Mouse (Mus musculus) CH12.LX (cell line): ENCODE measurements around the gene Slc5a10. TPM values are rescaled to one million over a fixed set of nuclear protein-coding genes. Genes with fewer than 3 reads are reported as not detected.

ENCODE experiments used
- DNase-seq: peaks from one replicate; pipeline ENCODE4 v3.0.0-alpha.2; 2013; ENCODE audit errors: extremely low read depth
- H3K27ac ChIP-seq: 2 replicates; pipeline ENCODE4 v1.5.1; 2012; ENCODE audit warnings: low read depth, mild to moderate bottlenecking, control low read depth, moderate library complexity; ENCODE audit not compliant: insufficient read depth
- H3K27me3 ChIP-seq: replicated peaks from 2 replicates; pipeline ENCODE3; 2012; ENCODE audit warnings: inconsistent platforms
- H3K36me3 ChIP-seq, 2 experiments: replicated peaks in 1 of 2; 2 replicates each; pipeline versions ENCODE3 to v1.6.1; 2012; ENCODE audit warnings: inconsistent platforms in 1 of 2, low read length in 1 of 2, mild to moderate bottlenecking in 1 of 2, mixed read lengths in 1 of 2, moderate library complexity in 1 of 2; ENCODE audit not compliant: control insufficient read depth in 1 of 2, insufficient read depth in 1 of 2
- H3K4me1 ChIP-seq, 2 experiments: 2 replicates each; pipeline ENCODE4 v1.6.1; 2012; ENCODE audit warnings: inconsistent platforms in 1 of 2, moderate library complexity in 1 of 2; ENCODE audit not compliant: insufficient read depth in 2 of 2, control insufficient read depth in 1 of 2
- H3K4me2 ChIP-seq: 2 replicates; pipeline ENCODE4 v1.6.1; 2012; ENCODE audit warnings: low read depth, mild to moderate bottlenecking, control low read depth; ENCODE audit not compliant: poor library complexity, insufficient read depth, severe bottlenecking
- H3K4me3 ChIP-seq, 3 experiments: fragments of 150-350 bp in 1 of 3; sonication (generic) in 1 of 3; replicated peaks in 1 of 3; 2 replicates each; pipeline versions ENCODE3 to v1.5.1; 2011 to 2012; ENCODE audit warnings: low read depth in 2 of 3, low read length in 2 of 3, mild to moderate bottlenecking in 2 of 3, moderate library complexity in 2 of 3, control low read depth in 1 of 3, improper control_type of control experiment in 1 of 3, inconsistent platforms in 1 of 3, mixed read lengths in 1 of 3; ENCODE audit not compliant: poor library complexity in 1 of 3
- H3K79me2 ChIP-seq: replicated peaks from 2 replicates; pipeline ENCODE4 v1.6.1; 2012; ENCODE audit warnings: mild to moderate bottlenecking, moderate library complexity; ENCODE audit not compliant: control insufficient read depth, poor library complexity, insufficient read depth, severe bottlenecking; ENCODE audit errors: extremely low read depth
- H3K9ac ChIP-seq: 2 replicates; pipeline ENCODE4 v1.6.1; 2012; ENCODE audit warnings: low read depth, mild to moderate bottlenecking, control low read depth, moderate library complexity; ENCODE audit not compliant: insufficient read depth
- H3K9me3 ChIP-seq: replicated peaks from 2 replicates; pipeline ENCODE3; 2012; ENCODE audit warnings: low read length, inconsistent platforms, mixed read lengths
- BHLHE40 ChIP-seq: IDR thresholded peaks from 2 replicates; pipeline ENCODE4 v1.6.1; 2011; ENCODE audit warnings: mild to moderate bottlenecking, low read depth, low read length, improper control_type of control experiment
- CHD1 ChIP-seq: IDR thresholded peaks from 2 replicates; pipeline ENCODE4 v1.6.1; 2012; ENCODE audit warnings: low read depth, low read length, improper control_type of control experiment, inconsistent platforms
- CHD2 ChIP-seq: IDR thresholded peaks from 2 replicates; pipeline ENCODE4 v1.6.1; 2011; ENCODE audit warnings: low read length, improper control_type of control experiment
- CTCF ChIP-seq, 2 experiments: IDR thresholded peaks in 1 of 2; conservative IDR thresholded peaks in 1 of 2; 2 replicates each; pipeline ENCODE4 v1.5.1; 2011 to 2012; ENCODE audit warnings: low read depth in 2 of 2, low read length in 2 of 2, improper control_type of control experiment in 1 of 2, inconsistent platforms in 1 of 2, mild to moderate bottlenecking in 1 of 2, moderate library complexity in 1 of 2
- E2F4 ChIP-seq: IDR thresholded peaks from 2 replicates; pipeline ENCODE4 v1.6.1; 2011; ENCODE audit warnings: low read depth, low read length, improper control_type of control experiment; ENCODE audit not compliant: insufficient replicate concordance
- ELF1 ChIP-seq: IDR thresholded peaks from 2 replicates; pipeline ENCODE4 v1.6.1; 2014; ENCODE audit warnings: low read depth, mild to moderate bottlenecking, inconsistent platforms, low read length, improper control_type of control experiment
- EP300 ChIP-seq: IDR thresholded peaks from 2 replicates; pipeline ENCODE4 v1.6.1; 2011; ENCODE audit warnings: low read length, improper control_type of control experiment
- ETS1 ChIP-seq: conservative IDR thresholded peaks from 2 replicates; pipeline ENCODE4 v1.6.1; 2012; ENCODE audit warnings: low read depth, mild to moderate bottlenecking, inconsistent platforms, low read length, improper control_type of control experiment, moderate library complexity
- GABPA ChIP-seq: IDR thresholded peaks from 2 replicates; pipeline ENCODE4 v1.6.1; 2012; ENCODE audit warnings: low read depth, low read length, improper control_type of control experiment, inconsistent platforms; ENCODE audit not compliant: insufficient replicate concordance
- HCFC1 ChIP-seq: IDR thresholded peaks from 2 replicates; pipeline ENCODE4 v1.6.1; 2012; ENCODE audit warnings: low read depth, mild to moderate bottlenecking, inconsistent platforms, low read length, improper control_type of control experiment
- IRF4 ChIP-seq: IDR thresholded peaks from 2 replicates; pipeline ENCODE4 v1.6.1; 2014; ENCODE audit warnings: low read depth, mild to moderate bottlenecking, inconsistent platforms, low read length, improper control_type of control experiment
- JUN ChIP-seq: IDR thresholded peaks from 2 replicates; pipeline ENCODE4 v1.6.1; 2011; ENCODE audit warnings: low read depth, mild to moderate bottlenecking, low read length, improper control_type of control experiment, moderate library complexity; ENCODE audit not compliant: insufficient read depth
- JUND ChIP-seq: conservative IDR thresholded peaks from 2 replicates; pipeline ENCODE4 v1.6.1; 2011; ENCODE audit warnings: low read depth, low read length, improper control_type of control experiment
- KAT2A ChIP-seq: IDR thresholded peaks from 2 replicates; pipeline ENCODE4 v1.6.1; 2012; ENCODE audit warnings: low read length, improper control_type of control experiment, inconsistent platforms; ENCODE audit not compliant: insufficient replicate concordance
- MAFK ChIP-seq: IDR thresholded peaks from 2 replicates; pipeline ENCODE4 v1.6.1; 2011; ENCODE audit warnings: low read length, improper control_type of control experiment; ENCODE audit not compliant: insufficient replicate concordance
- MAX ChIP-seq: IDR thresholded peaks from 2 replicates; pipeline ENCODE4 v1.6.1; 2011; ENCODE audit warnings: low read length, improper control_type of control experiment
- MAZ ChIP-seq: IDR thresholded peaks from 2 replicates; pipeline ENCODE4 v1.6.1; 2012; ENCODE audit warnings: low read depth, mild to moderate bottlenecking, inconsistent platforms, low read length, improper control_type of control experiment, moderate library complexity
- MEF2A ChIP-seq: IDR thresholded peaks from 2 replicates; pipeline ENCODE4 v1.6.1; 2014; ENCODE audit warnings: low read depth, mild to moderate bottlenecking, inconsistent platforms, low read length, improper control_type of control experiment, borderline replicate concordance
- MXI1 ChIP-seq: IDR thresholded peaks from 2 replicates; pipeline ENCODE4 v1.6.1; 2011; ENCODE audit warnings: mild to moderate bottlenecking, low read depth, low read length, improper control_type of control experiment
- MYC ChIP-seq: IDR thresholded peaks from 2 replicates; pipeline ENCODE4 v1.6.1; 2011; ENCODE audit warnings: low read depth, mild to moderate bottlenecking, improper control_type of control experiment, low read length
- NELFE ChIP-seq: IDR thresholded peaks from 2 replicates; pipeline ENCODE4 v1.6.1; 2011; ENCODE audit warnings: low read depth, low read length, improper control_type of control experiment
- NRF1 ChIP-seq: IDR thresholded peaks from 2 replicates; pipeline ENCODE4 v1.6.1; 2014; ENCODE audit warnings: low read depth, mild to moderate bottlenecking, inconsistent platforms, low read length, improper control_type of control experiment, moderate library complexity
- PAX5 ChIP-seq: IDR thresholded peaks from 2 replicates; pipeline ENCODE4 v1.6.1; 2012; ENCODE audit warnings: low read length, inconsistent platforms, mixed read lengths
- POLR2A ChIP-seq: IDR thresholded peaks from 2 replicates; pipeline ENCODE4 v1.6.1; 2011; ENCODE audit warnings: low read depth, mild to moderate bottlenecking, improper control_type of control experiment, low read length
- POLR2AphosphoS2 ChIP-seq: IDR thresholded peaks from 2 replicates; pipeline ENCODE4 v1.6.1; 2011; ENCODE audit warnings: low read depth, low read length, improper control_type of control experiment
- RAD21 ChIP-seq: IDR thresholded peaks from 2 replicates; pipeline ENCODE4 v1.6.1; 2011; ENCODE audit warnings: low read depth, mild to moderate bottlenecking, low read length, improper control_type of control experiment, moderate library complexity
- RCOR1 ChIP-seq: conservative IDR thresholded peaks from 2 replicates; pipeline ENCODE4 v1.6.1; 2012; ENCODE audit warnings: low read depth, mild to moderate bottlenecking, inconsistent platforms, low read length, improper control_type of control experiment
- SIN3A ChIP-seq: IDR thresholded peaks from 2 replicates; pipeline ENCODE4 v1.6.1; 2012; ENCODE audit warnings: low read length, improper control_type of control experiment, inconsistent platforms
- SMC3 ChIP-seq: IDR thresholded peaks from 2 replicates; pipeline ENCODE4 v1.6.1; 2011; ENCODE audit warnings: low read depth, low read length, improper control_type of control experiment
- TBP ChIP-seq: conservative IDR thresholded peaks from 2 replicates; pipeline ENCODE4 v1.6.1; 2011; ENCODE audit warnings: low read depth, low read length, improper control_type of control experiment
- TCF12 ChIP-seq: IDR thresholded peaks from 2 replicates; pipeline ENCODE4 v1.6.1; 2014; ENCODE audit warnings: low read depth, mild to moderate bottlenecking, inconsistent platforms, low read length, improper control_type of control experiment
- UBTF ChIP-seq: IDR thresholded peaks from 2 replicates; pipeline ENCODE4 v1.6.1; 2012; ENCODE audit warnings: low read depth, mild to moderate bottlenecking, inconsistent platforms, low read length, improper control_type of control experiment, moderate library complexity
- USF1 ChIP-seq: IDR thresholded peaks from 2 replicates; pipeline ENCODE4 v1.6.1; 2014; ENCODE audit warnings: low read depth, mild to moderate bottlenecking, inconsistent platforms, low read length, improper control_type of control experiment
- USF2 ChIP-seq: conservative IDR thresholded peaks from 2 replicates; pipeline ENCODE4 v1.6.1; 2011; ENCODE audit warnings: low read depth, low read length, improper control_type of control experiment
- ZC3H11A ChIP-seq: IDR thresholded peaks from 2 replicates; pipeline ENCODE4 v1.6.1; 2012; ENCODE audit warnings: low read depth, mild to moderate bottlenecking, inconsistent platforms, low read length, improper control_type of control experiment
- ZKSCAN1 ChIP-seq: IDR thresholded peaks from 2 replicates; pipeline ENCODE4 v1.6.1; 2012; ENCODE audit warnings: low read depth, inconsistent platforms, low read length, improper control_type of control experiment, borderline replicate concordance
- ZMIZ1 ChIP-seq: IDR thresholded peaks from 2 replicates; pipeline ENCODE4 v1.6.1; 2012; ENCODE audit warnings: low read depth, mild to moderate bottlenecking, inconsistent platforms, low read length, improper control_type of control experiment
- ZNF384 ChIP-seq: IDR thresholded peaks from 2 replicates; pipeline ENCODE4 v1.6.1; 2012; ENCODE audit warnings: low read depth, low read length, improper control_type of control experiment, inconsistent platforms
- dilution Hi-C: fragments of 300-500 bp; cut with MboI; formaldehyde crosslinking; loops from 2 replicates; pipeline ENCODE4 v1.14.3; 2020; ENCODE audit warnings: low sequenced_read_pairs; ENCODE audit not compliant: extremely low pct_unique_long_range_greater_than_20kb, extremely low pct_ligation_motif_present
- in situ Hi-C: fragments of 300-500 bp; cut with MboI; formaldehyde crosslinking; loops from 3 replicates; pipeline ENCODE4 v1.14.3; 2019; ENCODE audit warnings: low sequenced_read_pairs, low pct_ligation_motif_present, low pct_unique_long_range_greater_than_20kb, mixed read lengths
- polyA plus RNA-seq: library from polyadenylated mRNA; unstranded; fragments of >175 nt; gene quantifications from 2 replicates; pipeline ENCODE4 v1.2.1, GENCODE M21; 2012; ENCODE audit warnings: low read depth; ENCODE audit not compliant: insufficient read length
- total RNA-seq, 2 experiments: library from RNA; depleted of rRNA; stranded (reverse); fragments of 300-350 nt in 1 of 2; fragments of >200 nt in 1 of 2; gene quantifications; 2 replicates each; pipeline ENCODE4 v1.2.3; 2012 to 2014

Gene Slc5a10
- total and polyA plus RNA-seq, 3 experiments = 0.70 to 1.6 (median 1.4) TPM

DNA sequence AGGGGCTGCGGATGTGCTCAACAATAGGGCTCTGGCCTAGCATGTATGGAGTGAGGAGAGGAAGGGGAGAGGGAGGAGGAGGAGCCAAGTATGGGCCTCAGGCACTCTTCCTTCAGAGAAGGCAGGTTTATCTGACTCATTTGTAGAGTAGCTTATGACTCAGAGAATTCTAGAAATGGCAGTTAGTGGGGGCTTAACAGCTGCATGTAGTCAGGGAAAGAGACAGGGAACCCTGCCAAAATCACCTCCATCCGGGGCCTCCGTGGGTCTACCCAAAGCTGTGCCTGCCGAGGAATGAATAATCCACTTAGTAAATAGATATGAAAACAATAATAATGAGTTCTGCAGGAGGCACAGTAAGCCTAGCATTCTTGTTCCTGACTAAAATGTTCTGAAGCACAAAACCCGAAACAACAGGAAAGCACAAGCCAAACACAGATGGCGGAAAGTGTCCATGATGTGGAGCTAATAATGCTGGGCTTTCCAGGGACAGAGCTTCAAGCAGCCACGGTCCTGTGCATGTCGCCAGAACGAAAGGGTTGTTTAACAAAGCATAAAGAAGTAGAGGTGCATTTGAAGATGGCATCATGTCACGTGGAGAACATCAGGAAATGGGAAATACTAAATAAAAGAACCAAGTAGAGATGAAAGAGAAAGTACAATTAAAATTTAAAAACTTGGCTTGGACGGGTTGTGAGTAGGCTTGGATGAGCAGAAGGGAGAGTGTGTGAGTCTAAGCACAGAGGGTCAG, 75.9 kb downstream of the Slc5a10 start:
- dilution Hi-C loops (no loop called here), in situ Hi-C loops (loop anchor here (5.0 kb wide), 1 partner anchor 532 kb away; no protein-coding TSS in a partner anchor)
- peak overlapping the region; percentile 11 to 34 (median 24) for H3K4me3 ChIP-seq
- H3K27ac ChIP-seq = peak overlapping the region; percentile 99
- H3K79me2 ChIP-seq = no peaks in the 10 kb centered on the region
- no peaks in the 10 kb centered on the region for H3K27me3 ChIP-seq
- TF ChIP-seq ZNF384 (peak; percentile 56), ZMIZ1 (peak; percentile 78), USF1 (peak; percentile 66), NRF1 (no peak; the same call in 1 of the 2 replicates), HCFC1 (peak; percentile 57), UBTF (peak; percentile 81; the same call in 1 of the 2 replicates), SMC3 (no peak; the same call in none of the 2 replicates), POLR2A (peak; percentile 77), PAX5 (no peak), SIN3A (peak; percentile 96), GABPA (no peak), NELFE (peak; percentile 65; the same call in 1 of the 2 replicates), KAT2A (0 out of 2 replicates have a peak, but pooled peaks have one; percentile 60), ELF1 (0 out of 2 replicates have a peak, but pooled peaks have one; percentile 7), RCOR1 (peak; percentile 99), TBP (peak; percentile 89), MXI1 (peak; percentile 60), EP300 (peak; percentile 100), RAD21 (peak; percentile 14), ETS1 (peak; percentile 100), CTCF (conservative IDR thresholded peaks at IDR 0.05 in 1 of 2, IDR thresholded peaks at IDR 0.05 in 1 of 2; ENCODE audit: low read depth in 2 of 2, low read length in 2 of 2) (no peak), MAX (peak; percentile 81), CHD2 (peak; percentile 95), TCF12 (peak; percentile 100), CHD1 (peak; percentile 92; the same call in 1 of the 2 replicates), E2F4 (peak; percentile 74; the same call in 1 of the 2 replicates), MEF2A (peak; percentile 99), JUND (peak; percentile 100), MYC (peak; percentile 79), ZKSCAN1 (no peak), IRF4 (peak; percentile 100), JUN (peak; percentile 100), BHLHE40 (peak; percentile 94), MAFK (peak; percentile 76), POLR2AphosphoS2 (peak; percentile 85), ZC3H11A (no peak), USF2 (peak; percentile 61), MAZ (peak; percentile 100)
- DNase-seq = peak; percentile 98
- no peaks in the 10 kb centered on the region for H3K9me3 ChIP-seq
- H3K36me3 ChIP-seq = no peaks in the 10 kb centered on the region
- peaks cover 51 to 91% of the 10 kb centered on the region in 2 experiments for H3K4me1 ChIP-seq
- peak overlapping the region; percentile 70 for H3K4me2 ChIP-seq
- peak overlapping the region; percentile 78 for H3K9ac ChIP-seq
